Mouse (Mus musculus): ENCODE results near the gene Cast. TPM values are rescaled to one million over a fixed set of nuclear protein-coding genes. Genes with fewer than 3 reads are reported as not detected.

Gene Cast
- polyA plus RNA-seq, 1 experiment: 9.2 TPM

DNA sequence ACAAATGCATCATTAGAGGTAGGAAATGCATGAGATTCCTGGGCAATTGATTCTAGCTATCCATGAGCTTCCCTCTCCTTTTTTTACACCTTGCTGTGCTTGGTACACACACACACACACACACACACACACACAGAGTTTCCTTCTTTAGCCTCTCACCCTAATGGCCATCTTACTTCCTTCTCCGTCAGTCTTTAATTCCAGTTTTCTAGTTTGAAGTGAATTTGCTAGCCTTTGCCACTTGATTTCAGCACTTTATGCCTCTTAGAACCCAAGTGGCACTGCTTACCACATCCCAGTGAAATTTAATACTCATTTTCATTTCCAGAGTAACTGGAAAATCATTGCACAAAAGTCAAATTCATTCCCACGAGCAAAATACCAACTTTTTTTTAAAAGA is 41.4 kb downstream of the Cast start:
- WGBS: 71% methylated on average over 2 of the region's 2 CpGs
- H3K4me3 ChIP-seq (ENCODE audit: low read depth, low read length): no peak overlapping the region
- no peak overlapping the region for H3K27ac ChIP-seq (ENCODE audit: insufficient read depth, low read depth, low read length)
- no peak for TF ChIP-seq CTCF (IDR thresholded peaks at IDR 0.05; ENCODE audit: extremely low read depth, insufficient read length, insufficient replicate concordance, low read depth, low read length)
- TF ChIP-seq POLR2A (IDR thresholded peaks at IDR 0.05; ENCODE audit: low read depth, low read length): no peak
- no peaks in the 10 kb centered on the region for H3K27me3 ChIP-seq (ENCODE audit: control insufficient read depth, insufficient read depth, low read length)
- 0 out of 2 replicates have a peak, but pooled peaks cover 2% of the 10 kb centered on the region for H3K4me1 ChIP-seq (ENCODE audit: control insufficient read depth, insufficient read depth, insufficient read length, low read length)
- peaks cover 6% of the 10 kb centered on the region; the same call in 1 of the 2 replicates for H3K36me3 ChIP-seq (ENCODE audit: control insufficient read depth, insufficient read depth, low read length)

DNA sequence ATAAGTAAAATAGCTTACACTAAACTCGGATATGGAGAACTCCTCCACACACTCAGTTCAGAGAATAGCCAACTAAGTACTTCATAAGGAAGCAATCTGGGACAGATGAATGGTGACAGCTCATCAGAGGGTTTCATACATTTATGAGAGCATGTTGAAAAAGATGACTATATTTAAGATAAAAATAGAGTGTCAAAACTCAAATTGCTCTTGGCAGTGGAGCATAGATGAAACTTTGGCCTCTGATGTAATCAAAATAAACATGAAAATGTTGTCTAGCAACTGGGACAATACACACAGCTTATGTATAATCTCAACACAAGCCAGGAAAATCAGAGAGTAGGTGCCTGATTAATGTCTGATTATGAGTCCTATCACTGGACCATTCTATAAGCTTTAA is 45.9 kb downstream of the Cast start:
- TF ChIP-seq POLR2A (IDR thresholded peaks at IDR 0.05; ENCODE audit: low read depth, low read length): no peak
- no peak for TF ChIP-seq CTCF (IDR thresholded peaks at IDR 0.05; ENCODE audit: extremely low read depth, insufficient read length, insufficient replicate concordance, low read depth, low read length)
- whole genome bisulfite sequencing: 62% methylated on average over 1 of the region's 1 CpGs

DNA sequence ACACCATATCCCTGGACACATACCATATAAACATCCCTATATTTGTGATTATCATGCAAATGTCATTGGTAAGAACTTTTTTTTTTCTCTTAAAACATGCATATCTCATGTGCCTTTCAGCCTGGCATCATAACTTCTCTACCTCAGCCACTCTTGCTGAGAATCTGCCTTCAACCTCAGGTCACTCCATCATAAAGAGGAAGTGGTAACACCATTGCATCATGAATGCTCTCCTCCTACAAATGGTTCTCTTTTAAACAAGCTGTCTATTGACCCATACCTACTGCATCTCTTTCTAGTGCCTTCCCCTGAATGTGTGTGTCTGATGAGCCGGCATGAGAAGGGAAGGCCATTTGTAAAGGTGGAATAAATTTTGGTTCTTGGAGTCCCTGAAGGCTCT is 49.5 kb downstream of the Cast start:
- 96% methylated on average over 1 of the region's 1 CpGs for WGBS
- Histone ChIP-seq H3K27ac (ENCODE audit: insufficient read depth, low read depth, low read length) (no peak overlapping the region), H3K27me3 (ENCODE audit: control insufficient read depth, insufficient read depth, low read length) (no peaks in the 10 kb centered on the region), H3K36me3 (ENCODE audit: control insufficient read depth, insufficient read depth, low read length) (peaks cover 6% of the 10 kb centered on the region), H3K4me1 (ENCODE audit: control insufficient read depth, insufficient read depth, insufficient read length, low read length) (no peaks in the 10 kb centered on the region), H3K4me3 (ENCODE audit: low read depth, low read length) (no peak overlapping the region)
- TF ChIP-seq CTCF (IDR thresholded peaks at IDR 0.05; ENCODE audit: extremely low read depth, insufficient read length, insufficient replicate concordance, low read depth, low read length): no peak
- TF ChIP-seq POLR2A (IDR thresholded peaks at IDR 0.05; ENCODE audit: low read depth, low read length): no peak

More for the DNA sequence above, 45.9 kb downstream of the Cast start:
- H3K36me3 ChIP-seq (ENCODE audit: control insufficient read depth, insufficient read depth, low read length): peaks cover 5% of the 10 kb centered on the region
- H3K27me3 ChIP-seq (ENCODE audit: control insufficient read depth, insufficient read depth, low read length): no peaks in the 10 kb centered on the region
- no peak overlapping the region for H3K27ac ChIP-seq (ENCODE audit: insufficient read depth, low read depth, low read length)
- no peaks in the 10 kb centered on the region for H3K4me1 ChIP-seq (ENCODE audit: control insufficient read depth, insufficient read depth, insufficient read length, low read length)
- H3K4me3 ChIP-seq (ENCODE audit: low read depth, low read length): no peak overlapping the region

DNA sequence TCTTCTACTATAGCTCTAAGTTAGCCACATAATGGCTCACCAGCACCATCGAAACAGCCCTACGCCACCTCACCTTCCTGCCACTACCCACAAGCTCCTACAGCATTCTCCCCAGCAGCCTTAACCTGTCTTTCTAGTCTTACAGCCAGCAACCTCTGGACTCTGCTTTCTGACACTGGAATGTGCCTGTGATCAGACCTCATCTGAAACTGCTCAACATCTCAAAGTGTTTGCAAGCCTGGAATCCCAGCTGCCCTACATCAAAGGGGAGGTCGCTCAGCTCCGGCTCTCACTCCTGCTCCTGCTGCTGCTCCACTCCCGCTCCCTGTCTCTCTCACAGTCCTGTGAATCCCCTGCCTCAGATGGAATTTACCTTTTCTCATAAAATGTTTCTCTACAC is 65.4 kb downstream of the Cast start:
- H3K27me3 ChIP-seq (ENCODE audit: control insufficient read depth, insufficient read depth, low read length): no peaks in the 10 kb centered on the region
- H3K4me1 ChIP-seq (ENCODE audit: control insufficient read depth, insufficient read depth, insufficient read length, low read length): no peaks in the 10 kb centered on the region
- 70% methylated on average over 5 of the region's 5 CpGs for WGBS
- TF ChIP-seq POLR2A (IDR thresholded peaks at IDR 0.05; ENCODE audit: low read depth, low read length) (no peak), CTCF (IDR thresholded peaks at IDR 0.05; ENCODE audit: extremely low read depth, insufficient read length, insufficient replicate concordance, low read depth, low read length) (no peak)
- no peak overlapping the region for H3K4me3 ChIP-seq (ENCODE audit: low read depth, low read length)
- no peak overlapping the region for H3K27ac ChIP-seq (ENCODE audit: insufficient read depth, low read depth, low read length)
- H3K36me3 ChIP-seq (ENCODE audit: control insufficient read depth, insufficient read depth, low read length): peaks cover 60% of the 10 kb centered on the region

DNA sequence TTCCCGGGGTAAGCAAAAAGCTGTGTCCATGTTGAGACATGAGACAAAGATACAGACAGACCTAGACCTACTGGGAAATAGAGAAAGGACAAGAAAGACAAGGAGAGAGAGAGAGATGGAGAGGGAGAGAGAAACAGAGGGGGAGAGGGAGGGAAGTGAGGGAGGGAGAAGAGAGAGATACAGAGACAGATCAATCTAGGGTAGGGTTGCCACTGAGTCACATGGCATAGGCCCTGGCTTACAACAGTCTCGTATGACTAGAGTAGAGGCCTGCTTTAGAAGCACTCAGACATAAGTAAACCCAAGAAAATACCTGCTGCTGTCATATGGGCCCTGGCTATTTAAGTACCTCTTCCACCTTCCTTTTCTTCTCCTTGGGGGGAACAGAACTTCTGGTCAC is 72.2 kb downstream of the Cast start:
- 87% methylated on average over 2 of the region's 2 CpGs for WGBS
- peaks cover 65% of the 10 kb centered on the region for H3K36me3 ChIP-seq (ENCODE audit: control insufficient read depth, insufficient read depth, low read length)
- TF ChIP-seq CTCF (IDR thresholded peaks at IDR 0.05; ENCODE audit: extremely low read depth, insufficient read length, insufficient replicate concordance, low read depth, low read length) (no peak), POLR2A (IDR thresholded peaks at IDR 0.05; ENCODE audit: low read depth, low read length) (no peak)

DNA sequence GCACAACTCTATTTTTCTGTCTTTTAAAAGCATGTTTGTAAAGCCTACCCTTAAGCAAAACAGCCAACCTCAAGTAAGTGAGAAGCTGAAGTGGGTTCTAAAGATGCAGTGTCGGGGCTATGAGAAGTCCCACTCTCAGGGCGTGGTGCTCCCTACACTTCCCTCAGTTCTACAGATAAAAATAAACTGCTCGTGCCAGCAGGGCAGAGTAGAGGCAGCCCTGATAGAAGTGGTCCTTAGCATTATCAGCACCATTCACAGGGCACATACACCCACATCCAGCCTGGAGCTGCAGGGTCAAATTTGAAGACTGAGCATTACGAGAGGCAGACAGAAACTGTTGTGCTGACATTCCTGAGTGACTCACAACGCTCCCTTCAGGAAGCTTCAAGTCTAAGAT is 72.8 kb downstream of the Cast start:
- 84% methylated on average over 5 of the region's 5 CpGs for WGBS
- TF ChIP-seq CTCF (IDR thresholded peaks at IDR 0.05; ENCODE audit: extremely low read depth, insufficient read length, insufficient replicate concordance, low read depth, low read length): no peak
- no peak for TF ChIP-seq POLR2A (IDR thresholded peaks at IDR 0.05; ENCODE audit: low read depth, low read length)
- peaks cover 61% of the 10 kb centered on the region for H3K36me3 ChIP-seq (ENCODE audit: control insufficient read depth, insufficient read depth, low read length)

More for the DNA sequence above, 72.2 kb downstream of the Cast start:
- no peaks in the 10 kb centered on the region for H3K4me1 ChIP-seq (ENCODE audit: control insufficient read depth, insufficient read depth, insufficient read length, low read length)
- no peaks in the 10 kb centered on the region for H3K27me3 ChIP-seq (ENCODE audit: control insufficient read depth, insufficient read depth, low read length)
- no peak overlapping the region for H3K4me3 ChIP-seq (ENCODE audit: low read depth, low read length)
- H3K27ac ChIP-seq (ENCODE audit: insufficient read depth, low read depth, low read length): no peak overlapping the region

DNA sequence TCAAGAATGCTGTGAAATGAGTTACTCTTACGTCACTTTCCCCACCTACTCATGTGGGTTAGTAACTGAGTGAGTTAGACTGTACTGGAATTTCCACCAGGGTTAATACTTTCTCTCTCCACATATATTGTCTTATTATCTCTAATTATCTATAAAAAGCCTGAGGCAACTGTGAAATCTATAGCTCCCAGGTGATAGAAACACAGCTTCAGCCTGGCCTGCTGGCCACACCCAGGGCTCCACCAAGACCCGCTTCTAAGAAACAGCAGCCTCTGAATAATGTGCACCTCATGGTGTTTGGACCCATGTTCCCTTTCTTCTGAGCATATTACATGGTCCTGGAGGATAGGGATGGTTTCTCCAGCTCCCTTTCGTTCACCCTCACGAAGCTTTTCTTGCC is 74.9 kb downstream of the Cast start:
- TF ChIP-seq POLR2A (IDR thresholded peaks at IDR 0.05; ENCODE audit: low read depth, low read length) (no peak), CTCF (IDR thresholded peaks at IDR 0.05; ENCODE audit: extremely low read depth, insufficient read length, insufficient replicate concordance, low read depth, low read length) (no peak)
- Histone ChIP-seq H3K4me1 (ENCODE audit: control insufficient read depth, insufficient read depth, insufficient read length, low read length) (no peaks in the 10 kb centered on the region), H3K27ac (ENCODE audit: insufficient read depth, low read depth, low read length) (no peak overlapping the region), H3K4me3 (ENCODE audit: low read depth, low read length) (no peak overlapping the region), H3K27me3 (ENCODE audit: control insufficient read depth, insufficient read depth, low read length) (no peaks in the 10 kb centered on the region), H3K36me3 (ENCODE audit: control insufficient read depth, insufficient read depth, low read length) (peaks cover 57% of the 10 kb centered on the region)
- WGBS: 96% methylated on average over 4 of the region's 4 CpGs

More for the DNA sequence above, 72.8 kb downstream of the Cast start:
- Histone ChIP-seq H3K4me3 (ENCODE audit: low read depth, low read length) (no peak overlapping the region), H3K27ac (ENCODE audit: insufficient read depth, low read depth, low read length) (no peak overlapping the region), H3K27me3 (ENCODE audit: control insufficient read depth, insufficient read depth, low read length) (no peaks in the 10 kb centered on the region), H3K4me1 (ENCODE audit: control insufficient read depth, insufficient read depth, insufficient read length, low read length) (no peaks in the 10 kb centered on the region)
